15 mouse cellular contexts compared by ENCODE assay signal in genomic region chr3:101343199-101343924, GRCm38 (mm10). TPM values are rescaled to one million over a fixed set of nuclear protein-coding genes. Genes with fewer than 3 reads are reported as not detected.
A peak's percentile ranks its signal among the peaks of the same experiment; 100 is the strongest.
DNase-seq lines count a peak whose midpoint lies in the region; ATAC-seq and TF ChIP-seq lines count a peak whose summit lies in the region.
"Had no signal": no experiment of that assay in that cellular context is flagged by ENCODE, and none has a peak within 500 bp of the region (broad histone marks: within the 10 kb centered on the region; RNA-seq: fewer than 3 reads in every experiment).

No protein-coding gene starts in this region.

- WGBS in kidney, adult 2 months, result 80% methylated on average over 9 of the region's 9 CpGs
- 59% methylated on average over 9 of the region's 9 CpGs for WGBS in forebrain, embryonic 16.5 days

- no peak overlapping the region for H3K4me3 ChIP-seq in kidney, adult 2 months (ENCODE audit: insufficient read depth, low read depth, low read length)
- H3K4me3 ChIP-seq in forebrain, embryonic 16.5 days (replicated peaks; ENCODE audit: low read length), result no peak overlapping the region
- H3K4me3 ChIP-seq: limb, embryonic 10.5 days had no signal

- no peak overlapping the region for H3K27ac ChIP-seq in kidney, adult 2 months (ENCODE audit: insufficient read depth, low read depth, low read length)
- H3K27ac ChIP-seq in forebrain, embryonic 16.5 days (ENCODE audit: low read length), result peak overlapping the region; percentile 90
- H3K27ac ChIP-seq: limb, embryonic 10.5 days had no signal

- DNase-seq in kidney, adult 2 months, result peak; percentile 3
- DNase-seq in kidney, adult 18-20 months, result no peak
- DNase-seq in brain, embryonic 14.5 days (ENCODE audit: low read depth), result peak; percentile 89
- DNase-seq in layer of hippocampus, postnatal 25 days (ENCODE audit: extremely low spot score in 1 of 2, low spot score in 1 of 2), result peak; percentile 29 to 51
- DNase-seq in spleen, adult 18-20 months, result no peak
- DNase-seq in urinary bladder, postnatal 36 days (ENCODE audit: low spot score in 2 of 2), result no peak
- DNase-seq: cerebellum, postnatal 36 days; gastrocnemius, postnatal 10 days; kidney, adult 9 months; lung, adult 18-20 months; thymus, postnatal 36 days had no signal

- no peak overlapping the region for H3K9ac ChIP-seq in forebrain, embryonic 16.5 days (replicated peaks; ENCODE audit: low read depth, low read length)

- no peaks in the 10 kb centered on the region for H3K27me3 ChIP-seq in kidney, adult 2 months (replicated peaks; ENCODE audit: control insufficient read depth, insufficient read depth, low read length)
- H3K27me3 ChIP-seq in forebrain, embryonic 16.5 days (replicated peaks; ENCODE audit: control insufficient read depth, insufficient read depth, low read length), result no peaks in the 10 kb centered on the region
- H3K27me3 ChIP-seq: CH12.LX had no signal

- H3K4me2 ChIP-seq in forebrain, embryonic 16.5 days (ENCODE audit: low read length), result no peak overlapping the region

- no peak for TF ChIP-seq POLR2A in kidney, adult 2 months (IDR thresholded peaks at IDR 0.05; ENCODE audit: low read depth, low read length)
- TF ChIP-seq POLR2A in brain, embryonic 14.5 days (IDR thresholded peaks at IDR 0.05; ENCODE audit: borderline replicate concordance, extremely low read depth, insufficient read depth, insufficient read length, poor library complexity, severe bottlenecking), result no peak

- peak; percentile 55 for ATAC-seq in forebrain, embryonic 16.5 days
- ATAC-seq in activated CD4-positive, CD25-positive, alpha-beta regulatory T cell, adult 4 months, result no peak

- H3K36me3 ChIP-seq in kidney, adult 2 months (ENCODE audit: control insufficient read depth, insufficient read depth, low read length), result no peaks in the 10 kb centered on the region
- no peaks in the 10 kb centered on the region for H3K36me3 ChIP-seq in forebrain, embryonic 16.5 days (ENCODE audit: control insufficient read depth, insufficient read depth)
- H3K36me3 ChIP-seq: limb, embryonic 10.5 days had no signal

- no peaks in the 10 kb centered on the region for H3K9me3 ChIP-seq in forebrain, embryonic 16.5 days (ENCODE audit: control insufficient read depth, low read length)
- H3K9me3 ChIP-seq: limb, embryonic 10.5 days had no signal

- H3K4me1 ChIP-seq in kidney, adult 2 months (ENCODE audit: control insufficient read depth, insufficient read depth, low read length), result no peaks in the 10 kb centered on the region
- H3K4me1 ChIP-seq in forebrain, embryonic 16.5 days (replicated peaks; ENCODE audit: control insufficient read depth, insufficient read depth, low read length), result peaks cover 31% of the 10 kb centered on the region

- TF ChIP-seq CTCF in kidney, adult 2 months (conservative IDR thresholded peaks at IDR 0.05; ENCODE audit: insufficient read depth, insufficient read length, low read depth, low read length), result no peak
- TF ChIP-seq CTCF in brain, embryonic 14.5 days (IDR thresholded peaks at IDR 0.05; ENCODE audit: borderline replicate concordance, extremely low read depth, insufficient read depth, insufficient read length), result no peak

RNA-seq across cellular contexts. Expression of gene Igsf3, which starts 33.5 kb away (rescaled TPM):
- 2.6 and 2.9 TPM in 2 replicates for polyA plus RNA-seq in kidney, adult 2 months (2012; rRNA removed)
- 17.4 and 36.0 TPM in 2 replicates for polyA plus RNA-seq in brain, embryonic 14.5 days (2012; rRNA removed)
- 98.6 and 100 TPM in 2 replicates for polyA plus RNA-seq in forebrain, embryonic 16.5 days (2015; fragmentation: Nextera tagmentation; extraction: Ambion mirVana)
- 10 to 100 TPM; 18.8 to 24.3 TPM for total RNA-seq in layer of hippocampus, postnatal 25 days (2021)
- 1 to 10 TPM in 1 of 2 experiments, under 1 TPM in 1; 0.86 to 1.6 TPM for polyA plus RNA-seq in activated CD4-positive, CD25-positive, alpha-beta regulatory T cell, adult 4 months (2017; shearing (Covaris generic))

RNA-seq across cellular contexts. Expression of gene Cd2, which starts 55.6 kb away (rescaled TPM):
- 0.57 and 3.8 TPM in 2 replicates for polyA plus RNA-seq in kidney, adult 2 months (2012; rRNA removed)
- 0.08 TPM in 1 of 2 replicates, not detected in the other for polyA plus RNA-seq in brain, embryonic 14.5 days (2012; rRNA removed)
- polyA plus RNA-seq in forebrain, embryonic 16.5 days (2015; fragmentation: Nextera tagmentation; extraction: Ambion mirVana), result 0.37 and 0.57 TPM in 2 replicates
- not detected for total RNA-seq in layer of hippocampus, postnatal 25 days (2021)
- polyA plus RNA-seq in activated CD4-positive, CD25-positive, alpha-beta regulatory T cell, adult 4 months (2017; shearing (Covaris generic)), result 1,000 to 10,000 TPM; 1,534 to 1,587 TPM
- polyA plus RNA-seq: limb, embryonic 10.5 days had no signal

Comparison
In these comparisons a context has a peak if more than half of its experiments do, and no peak if none do; other contexts are left out.
1. DNase-seq: peak in kidney, adult 2 months (single experiment), brain, embryonic 14.5 days (single experiment) and layer of hippocampus, postnatal 25 days (2 of 2); none in kidney, adult 18-20 months (single experiment), spleen, adult 18-20 months (0 of 2) and urinary bladder, postnatal 36 days (0 of 2).
2. RNA of gene Cd2, which starts 55.6 kb away (polyA plus RNA-seq): 1,534 to 1,587 TPM in activated CD4-positive, CD25-positive, alpha-beta regulatory T cell, adult 4 months; 0.57 to 3.8 TPM in kidney, adult 2 months, 0.37 to 0.57 TPM in forebrain, embryonic 16.5 days and 0.08 TPM in brain, embryonic 14.5 days; every median in the first group is over 100 times any median in the second.